Mouse (Mus musculus) megakaryocyte-erythroid progenitor cell, adult 5-6 weeks (primary cell): ENCODE data around the gene Rtbdn. TPM values are rescaled to one million over a fixed set of nuclear protein-coding genes. Genes with fewer than 3 reads are reported as not detected.
A peak's percentile ranks its signal among the peaks of the same experiment; 100 is the strongest.

Experiments used
- ATAC-seq: replicated peaks from 2 replicates; pipeline ENCODE4 v1.8.0; 2016; ENCODE audit warnings: mild to moderate bottlenecking, inconsistent platforms; ENCODE audit not compliant: severe bottlenecking, poor library complexity, low FRiP score, low TSS enrichment
- total RNA-seq, 2 experiments: library from RNA; stranded (forward) in 1 of 2; stranded (reverse) in 1 of 2; fragments of 200-1000, 215-1000 nt in 1 of 2; fragments of >200 nt in 1 of 2; fragmentation: Nextera tagmentation in 1 of 2; gene quantifications; 2 replicates each; pipeline ENCODE4 v1.2.3; 2014 to 2017

Gene Rtbdn
- total RNA-seq, 2 experiments from 2014 or later: not detected

GRCm38 (mm10) chr8:84917781-84918180 is 29.0 kb upstream of the Rtbdn start:
- no peak for ATAC-seq

- no peak for ATAC-seq
Measured at GRCm38 (mm10) chr8:84918646-84919045, 28.1 kb upstream of the Rtbdn start.

GRCm38 (mm10) chr8:84921596-84921995 is 25.2 kb upstream of the Rtbdn start:
- no peak for ATAC-seq

GRCm38 (mm10) chr8:84925557-84925956 is 21.2 kb upstream of the Rtbdn start:
- ATAC-seq: no peak

GRCm38 (mm10) chr8:84927513-84927912 is 19.3 kb upstream of the Rtbdn start:
- no peak for ATAC-seq

- ATAC-seq: peak; percentile 70
Measured at GRCm38 (mm10) chr8:84928456-84929306, 18.1 kb upstream of the Rtbdn start.

- no peak for ATAC-seq
Measured at GRCm38 (mm10) chr8:84930582-84930981, 16.2 kb upstream of the Rtbdn start.

- no peak for ATAC-seq
Measured at GRCm38 (mm10) chr8:84933767-84934559, 12.8 kb upstream of the Rtbdn start.

- ATAC-seq: no peak
Measured at GRCm38 (mm10) chr8:84934860-84935259, 11.9 kb upstream of the Rtbdn start.

- ATAC-seq: 0 out of 2 replicates have a peak, but pooled peaks have one; percentile 7
Measured at GRCm38 (mm10) chr8:84935489-84935888, 11.3 kb upstream of the Rtbdn start.

- ATAC-seq: peak; percentile 40
Measured at GRCm38 (mm10) chr8:84936041-84936961, 10.5 kb upstream of the Rtbdn start.

- ATAC-seq: peak; percentile 72
Measured at GRCm38 (mm10) chr8:84936962-84937546, 9.7 kb upstream of the Rtbdn start, which contains the start of gene Mast1. Gene Mast1 (minus strand): TSS chr8:84937359.

GRCm38 (mm10) chr8:84937620-84938485 is 8.9 kb upstream of the Rtbdn start:
- 0 out of 2 replicates have a peak, but pooled peaks have one; percentile 20 for ATAC-seq

- no peak for ATAC-seq
Measured at GRCm38 (mm10) chr8:84943699-84944098, 3.1 kb upstream of the Rtbdn start.

GRCm38 (mm10) chr8:84944478-84945160 is 2.2 kb upstream of the Rtbdn start:
- ATAC-seq: peak; percentile 78

- 0 out of 2 replicates have a peak, but pooled peaks have one; percentile 12 for ATAC-seq
Measured at GRCm38 (mm10) chr8:84945235-84945632, 1.6 kb upstream of the Rtbdn start.
